Mouse (Mus musculus) heart, adult 2 months (tissue): ENCODE data around the gene Treml1.

Experiments used
- CTCF ChIP-seq: fragments of 200-600 bp; IDR thresholded peaks from 2 replicates; pipeline ENCODE4 v1.8.1; 2022; ENCODE audit warnings: antibody characterized with exemption, mild to moderate bottlenecking, moderate library complexity
- EP300 ChIP-seq: fragments of 200-500 bp; IDR thresholded peaks from 2 replicates; pipeline ENCODE4 v1.6.1; 2011; ENCODE audit warnings: low read depth, low read length, control low read depth; ENCODE audit not compliant: insufficient read depth

DNA sequence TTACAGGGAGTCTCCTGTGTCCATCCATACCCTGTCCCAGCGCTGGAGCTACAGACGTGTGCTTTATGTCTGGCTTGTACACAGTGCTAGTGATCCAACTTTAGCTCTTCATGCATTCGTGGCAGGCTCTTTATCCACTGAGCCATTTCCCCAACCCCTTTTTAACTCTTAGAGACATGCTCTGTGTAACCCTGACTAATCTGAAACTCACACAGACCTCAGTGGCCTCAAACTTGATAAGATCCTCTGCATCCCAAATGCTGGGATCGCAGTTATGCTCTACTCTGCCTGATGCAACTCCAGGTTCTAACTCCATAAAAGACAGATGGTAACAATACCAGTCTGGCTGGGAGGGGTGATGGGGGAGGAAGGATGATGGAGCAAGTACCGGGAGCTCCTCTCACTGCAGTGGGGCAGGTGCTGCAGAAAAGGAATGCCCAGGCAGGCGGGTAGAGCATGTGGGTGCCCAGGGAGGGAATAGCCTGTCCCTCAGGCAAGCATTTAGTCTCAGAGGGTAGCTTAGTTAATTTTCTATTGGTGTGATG is 3.8 kb downstream of the Treml1 start:
- TF ChIP-seq CTCF (no peak), EP300 (no peak)
